Mouse (Mus musculus) spleen, postnatal 10 days (tissue): ENCODE data around the gene Sftpd.

Experiments
- DNase-seq, 2 experiments: peaks; one replicate each; pipeline ENCODE4 v3.0.0; 2021 to 2022; ENCODE audit warnings: low spot score in 2 of 2

Gene Sftpd

DNA sequence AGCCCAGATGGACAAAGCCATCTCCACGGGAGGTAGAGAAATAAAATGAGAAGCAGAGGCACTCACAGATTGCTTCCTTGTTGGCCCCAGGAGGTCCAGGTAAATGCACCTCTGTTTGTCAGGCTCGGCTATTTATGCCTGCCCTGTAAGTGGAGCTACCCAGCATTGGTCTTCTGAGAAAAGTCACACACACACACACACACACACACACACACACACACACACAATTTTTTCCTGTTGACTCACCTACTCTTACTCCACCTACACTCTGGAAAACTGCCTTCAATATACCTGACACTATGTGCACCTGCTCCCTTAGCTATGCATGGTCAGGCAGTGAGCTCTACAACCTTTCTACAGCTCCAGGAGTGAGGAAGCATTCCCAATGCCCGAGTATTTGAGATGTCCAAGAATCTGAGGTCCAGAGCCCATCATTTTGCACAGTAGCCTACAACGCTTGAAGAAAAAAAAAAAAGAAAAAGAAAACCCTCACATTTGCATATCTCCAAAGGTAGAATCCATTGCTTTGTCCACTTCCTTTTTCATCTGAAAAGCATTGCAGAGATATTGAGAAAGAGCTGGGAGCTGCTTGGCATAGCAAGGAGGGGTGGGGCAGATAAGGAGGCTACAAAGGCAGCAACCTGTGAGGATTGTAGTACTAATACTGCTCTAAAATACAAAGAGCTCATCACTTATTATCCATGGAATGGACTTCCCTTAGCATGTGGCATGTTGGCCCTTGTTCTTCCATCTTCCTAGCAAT lies at the start of gene Sftpd:
TSS of gene Sftpd (minus strand) at position 91 of the 763 bp plus-strand sequence.
- no peak for DNase-seq

DNA sequence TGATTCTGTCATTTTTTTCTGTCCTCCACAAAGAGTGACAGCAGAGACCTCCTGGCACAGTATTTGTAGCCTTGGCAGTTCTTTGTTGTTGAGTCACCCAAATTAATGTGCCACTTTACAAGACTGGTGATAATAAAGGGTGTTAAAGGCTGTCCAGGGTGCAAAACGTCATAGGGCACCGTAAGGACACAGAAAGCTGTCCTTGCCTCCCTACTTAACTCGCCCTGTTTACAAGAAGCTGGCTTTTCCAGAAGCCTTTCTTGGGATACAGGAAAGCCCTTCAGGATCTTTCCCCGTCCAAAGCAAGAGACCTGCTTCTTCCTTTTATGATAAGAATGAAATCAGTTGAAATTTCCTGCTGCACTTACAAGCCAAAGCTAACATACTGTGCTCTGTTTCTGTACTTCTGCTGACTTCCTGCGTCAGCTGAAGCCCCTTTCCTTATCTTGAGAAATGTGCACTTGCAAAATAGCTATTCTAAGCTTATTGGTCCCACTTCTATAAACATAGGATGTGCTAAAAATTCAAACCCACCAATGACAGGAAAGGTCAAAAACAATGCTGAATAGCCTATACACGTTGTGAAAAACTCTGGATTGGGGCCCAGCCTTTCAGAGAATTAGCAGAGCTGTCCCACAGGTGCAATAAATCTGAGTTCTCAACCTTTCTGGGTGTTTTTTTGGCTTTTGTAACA lies 13.2 kb upstream of the Sftpd start:
- DNase-seq, result no peak

DNA sequence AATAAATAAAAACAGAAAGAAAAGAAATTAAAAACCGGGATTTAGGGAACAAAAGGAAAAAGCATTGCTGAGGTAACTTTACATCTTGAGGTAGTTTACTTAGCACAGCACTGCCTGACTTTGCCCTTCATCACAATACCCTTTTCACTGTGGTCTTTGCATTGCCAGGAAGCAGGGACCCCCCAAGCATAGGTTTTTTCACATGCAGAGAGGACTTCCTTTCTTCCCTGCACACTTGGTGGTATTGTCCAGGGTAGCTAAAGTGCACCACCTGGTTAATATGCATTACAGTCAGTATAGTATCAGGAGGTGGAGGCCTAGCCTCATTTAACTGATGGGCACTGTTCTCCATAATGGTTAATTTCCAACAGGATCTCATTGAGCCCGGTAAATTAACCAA lies 4.5 kb upstream of the Sftpd start:
- DNase-seq, result no peak

DNA sequence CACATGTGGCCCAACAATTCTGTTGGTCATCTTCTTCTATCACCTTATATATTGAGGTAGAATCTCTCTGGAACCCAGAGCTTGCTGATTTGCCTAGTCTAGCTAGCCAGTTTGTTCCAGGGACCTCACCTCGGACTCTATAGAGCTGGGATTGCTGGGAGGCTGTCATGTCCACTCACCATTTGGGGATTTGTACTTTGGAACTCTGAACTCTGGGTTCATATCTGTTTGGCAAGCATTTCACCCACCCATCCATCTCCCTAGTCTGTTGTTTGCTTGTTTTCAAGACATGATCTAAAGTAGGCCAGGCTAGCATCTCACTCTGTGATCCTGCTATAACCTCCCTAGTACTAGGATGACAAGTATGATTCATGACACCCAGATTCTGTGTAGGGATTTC lies 10.1 kb downstream of the Sftpd start:
- no peak for DNase-seq

DNA sequence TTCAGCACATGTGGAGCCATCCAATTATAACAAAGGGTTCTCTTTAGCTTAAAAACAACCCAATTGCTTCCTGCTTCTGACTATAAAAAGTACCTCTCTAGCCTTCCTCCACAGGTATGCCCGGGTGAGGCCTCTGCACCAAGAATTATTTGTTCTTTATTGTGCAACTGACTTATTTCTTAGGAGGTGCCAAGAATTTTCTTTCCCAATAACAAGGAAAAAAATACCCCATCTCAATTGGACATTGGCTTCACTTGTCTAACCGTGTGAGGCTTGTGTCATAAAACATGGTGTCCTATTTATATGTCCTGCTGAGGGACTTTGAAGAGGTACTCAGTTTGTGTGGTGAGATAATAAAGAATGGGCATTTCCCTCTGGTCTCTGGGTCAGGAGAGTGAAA lies 14.4 kb downstream of the Sftpd start:
- DNase-seq, result no peak

DNA sequence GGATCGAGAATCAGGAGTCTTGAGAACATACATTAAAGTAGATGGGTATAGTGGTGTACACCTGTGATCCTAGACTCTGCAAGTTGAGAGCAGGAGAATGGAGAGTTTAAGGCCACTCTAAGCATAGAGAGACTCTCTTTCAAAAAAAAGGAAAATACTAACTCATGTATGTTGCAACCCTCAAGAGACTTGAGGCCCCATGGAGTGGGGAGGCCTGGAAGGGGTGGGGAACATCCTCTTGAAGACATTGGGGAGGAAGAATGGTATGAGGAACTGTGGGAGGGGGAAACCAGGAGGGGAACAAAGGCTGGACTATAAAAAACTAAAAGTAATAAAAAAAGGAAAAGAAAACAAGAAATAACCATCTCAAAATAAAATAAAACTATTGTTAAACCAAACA lies 16.4 kb downstream of the Sftpd start:
- DNase-seq, result no peak

DNA sequence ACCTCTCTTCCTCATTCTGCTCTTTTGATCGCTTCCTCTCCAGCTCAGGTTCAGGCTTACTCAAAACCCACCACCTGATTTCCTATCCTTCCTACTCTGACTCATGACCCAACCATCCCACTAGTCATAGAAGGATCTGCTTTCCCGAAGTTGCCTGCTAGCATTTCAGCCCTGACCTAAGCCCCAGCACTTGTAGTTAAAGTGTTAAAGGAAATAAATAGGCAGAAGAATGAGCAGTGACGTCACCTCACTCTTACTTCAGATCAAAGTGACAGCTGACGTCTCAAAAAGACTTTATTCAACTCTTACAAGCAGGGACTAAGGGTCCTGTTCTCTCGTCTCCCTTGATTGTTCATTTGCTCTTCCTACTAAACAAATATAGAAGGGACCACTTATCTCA lies 17.7 kb downstream of the Sftpd start:
- DNase-seq, result no peak

DNA sequence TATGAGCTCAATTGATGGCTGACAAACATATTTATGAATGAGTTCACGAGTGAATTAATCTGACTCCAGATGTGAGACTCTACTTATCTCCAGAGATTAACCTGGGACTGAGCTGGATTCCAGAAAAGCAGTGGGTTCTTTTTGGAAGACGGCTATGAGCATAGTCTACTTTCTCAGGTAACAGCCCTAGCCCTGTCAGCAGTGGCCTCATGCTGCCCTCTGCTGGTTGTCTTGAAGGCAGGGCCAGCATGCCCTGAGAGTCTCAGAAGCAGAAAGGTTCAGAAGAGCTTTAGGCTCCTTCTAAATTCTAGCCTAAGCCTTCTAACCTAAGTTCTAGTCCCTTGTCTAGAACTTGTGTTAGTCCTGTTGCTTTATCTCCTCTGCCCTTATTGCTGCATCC lies 22.3 kb downstream of the Sftpd start:
- DNase-seq, result peak in 1 of 2 experiments; percentile 20

DNA sequence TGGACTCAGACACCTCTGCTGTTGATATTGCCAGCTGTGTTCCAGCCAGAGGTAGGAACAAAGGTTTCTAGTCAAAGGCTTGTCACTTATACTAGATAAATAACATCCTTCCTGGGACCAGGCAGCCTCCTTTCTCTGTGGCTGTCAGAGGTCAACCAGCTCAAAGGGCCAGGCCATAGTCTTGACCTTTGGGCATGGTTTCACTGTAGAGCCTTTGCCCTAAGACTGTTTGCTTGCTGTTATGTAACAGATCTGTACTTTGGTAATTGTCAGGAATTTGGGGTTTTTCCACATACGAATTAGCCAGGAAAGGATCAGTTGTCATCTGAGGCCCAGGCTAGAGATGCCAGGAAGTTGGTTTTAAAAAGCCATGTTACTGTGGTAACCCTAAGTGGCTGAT lies 24.2 kb downstream of the Sftpd start:
- no peak for DNase-seq

DNA sequence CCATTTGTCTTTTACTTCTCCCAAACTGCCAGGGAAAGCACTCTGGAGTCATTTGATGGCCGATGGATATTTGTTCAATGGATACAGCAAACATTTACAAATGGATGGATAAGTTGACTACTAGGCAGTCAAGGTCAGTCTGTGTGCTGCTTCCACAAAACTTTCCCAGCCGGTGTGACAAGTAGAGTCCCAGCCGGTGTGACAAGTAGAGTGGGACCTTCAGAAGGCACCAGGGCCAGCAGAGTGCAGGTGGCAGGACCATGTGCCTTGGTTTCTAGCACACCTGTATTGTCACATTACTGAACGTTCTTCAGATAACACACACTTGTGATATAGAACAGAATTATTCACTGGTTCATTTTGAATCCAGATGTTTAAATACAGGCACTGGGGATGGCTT lies 24.9 kb downstream of the Sftpd start:
- DNase-seq, result no peak

DNA sequence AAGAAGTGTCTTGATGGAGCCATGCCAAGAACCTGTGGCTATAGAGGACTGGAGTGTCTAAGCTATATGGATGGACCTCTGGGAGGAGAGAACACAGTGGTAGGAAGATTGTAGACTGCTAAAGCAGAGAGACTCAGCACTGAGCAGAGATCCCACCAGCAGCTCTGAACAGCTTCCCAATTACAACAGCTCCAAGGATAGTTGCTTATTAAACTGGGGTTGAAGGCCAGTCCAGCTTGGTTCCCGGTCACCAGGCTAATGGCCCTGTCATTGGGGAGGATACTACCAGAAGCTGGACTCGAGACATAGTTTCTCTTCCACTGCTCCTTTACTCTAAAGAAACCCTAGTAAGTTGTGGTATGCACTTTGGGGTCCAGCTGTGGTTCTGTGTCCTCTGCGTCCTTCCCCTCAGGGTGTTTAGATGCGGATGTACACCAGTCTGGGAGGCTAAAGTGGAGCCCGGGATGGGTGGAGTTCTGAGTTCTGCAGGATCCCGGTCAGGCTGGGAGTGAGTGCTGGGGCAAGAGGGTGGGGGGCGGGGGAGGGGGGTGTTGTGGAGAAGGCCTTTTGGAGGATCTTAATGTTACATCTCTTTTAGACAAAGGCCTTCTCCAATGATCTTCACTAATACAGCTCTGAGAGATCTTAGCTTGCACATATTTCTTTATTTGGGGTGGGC lies 33.6 kb downstream of the Sftpd start, which contains the start of gene Mbl1:
TSS of gene Mbl1 (plus strand) at position 239 of the 679 bp plus-strand sequence.
- no peak for DNase-seq

DNA sequence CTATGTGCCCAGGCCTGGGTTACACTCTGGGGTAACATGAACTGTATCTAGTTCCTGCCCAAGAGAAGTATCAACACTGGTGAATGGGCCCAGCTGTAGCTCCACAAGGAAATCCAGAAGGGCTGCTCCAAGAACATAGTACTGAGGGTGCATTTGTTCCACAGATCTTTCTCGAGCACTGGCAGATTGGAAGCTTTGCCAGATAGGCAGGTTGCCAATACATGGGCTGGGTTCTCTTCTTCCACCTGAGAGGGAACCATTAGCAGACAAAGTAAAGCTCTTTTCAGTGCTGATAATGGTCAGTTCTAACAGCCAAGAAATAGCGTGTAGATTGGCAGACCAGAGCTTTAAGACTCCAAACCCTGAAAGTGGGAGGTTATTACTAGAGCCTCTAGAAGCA lies 37.6 kb downstream of the Sftpd start:
- no peak for DNase-seq

DNA sequence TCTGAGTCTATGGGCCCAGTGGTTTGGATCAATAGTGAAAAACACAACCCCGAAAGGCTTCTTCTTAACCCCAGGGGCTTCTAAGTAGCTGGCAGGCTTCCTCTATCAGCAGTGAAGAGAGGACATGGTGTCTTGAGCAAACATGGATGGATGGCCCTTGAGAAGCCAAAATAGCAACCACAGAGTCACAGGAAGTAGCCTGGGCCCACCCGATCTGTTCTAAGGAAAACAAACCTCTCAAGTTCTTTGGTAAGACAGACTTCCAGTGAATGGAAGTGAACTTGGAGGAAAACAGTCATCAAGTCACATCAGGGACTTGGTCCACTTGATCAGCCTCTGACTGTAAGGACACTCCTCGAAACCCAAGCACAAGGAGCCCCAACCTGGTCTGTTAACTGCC lies 38.0 kb downstream of the Sftpd start:
- DNase-seq, result no peak

DNA sequence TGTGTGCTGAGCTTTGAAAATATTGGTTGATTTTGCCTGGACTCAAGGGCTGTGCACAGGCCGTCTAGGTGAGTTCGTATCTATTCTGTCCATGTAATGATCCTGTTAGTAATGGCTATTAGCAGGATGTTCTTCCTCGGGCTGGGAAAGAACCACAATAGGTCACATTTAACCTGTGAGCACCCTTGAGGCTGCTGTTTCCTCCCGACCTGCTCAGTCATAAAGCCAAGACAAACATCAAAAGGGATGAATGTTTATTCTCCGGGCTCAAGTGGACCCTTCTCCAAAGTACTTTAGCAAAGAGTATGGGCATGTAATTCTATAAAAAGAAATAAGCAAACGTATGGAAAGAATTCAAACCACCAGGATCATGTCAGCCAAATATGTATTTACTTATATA lies 38.9 kb downstream of the Sftpd start:
- no peak for DNase-seq

DNA sequence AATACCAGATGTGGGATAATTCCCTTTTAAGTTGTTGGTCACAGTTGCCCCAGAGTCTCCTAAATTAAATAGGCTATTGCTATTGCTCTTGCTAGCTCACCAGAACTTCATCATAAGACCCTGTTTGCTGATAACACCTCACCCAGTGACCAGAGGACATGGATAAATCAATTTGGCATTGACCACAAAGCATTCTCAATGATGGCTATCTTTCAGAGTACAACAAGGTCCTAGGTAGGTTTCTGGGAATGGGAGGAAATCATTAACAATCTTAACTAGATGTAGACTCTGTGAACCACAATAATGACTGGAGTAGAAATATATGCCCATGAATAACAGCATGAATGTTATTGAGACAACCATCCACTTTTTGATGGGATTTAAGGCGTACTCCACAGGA lies 44.3 kb downstream of the Sftpd start:
- DNase-seq, result no peak

DNA sequence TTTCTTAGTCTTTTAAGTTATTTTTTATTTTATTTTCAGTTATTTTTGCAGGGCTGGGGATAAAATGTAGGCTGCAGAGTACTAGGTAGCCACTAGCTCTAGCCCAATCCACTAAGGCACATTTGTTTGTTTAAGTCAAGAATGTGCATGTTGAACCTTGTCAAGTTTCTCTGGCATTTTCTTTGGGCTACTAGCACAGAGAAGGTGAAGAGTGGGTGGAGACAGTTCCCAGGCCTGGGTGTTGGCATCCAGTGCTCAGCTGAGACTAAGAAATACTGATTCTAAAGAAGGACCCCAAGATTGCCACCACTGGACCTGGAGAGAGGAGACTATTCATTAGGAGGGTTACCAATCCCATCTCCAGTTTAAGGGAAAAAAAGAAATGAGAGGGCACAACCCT lies 47.9 kb downstream of the Sftpd start:
- no peak for DNase-seq

DNA sequence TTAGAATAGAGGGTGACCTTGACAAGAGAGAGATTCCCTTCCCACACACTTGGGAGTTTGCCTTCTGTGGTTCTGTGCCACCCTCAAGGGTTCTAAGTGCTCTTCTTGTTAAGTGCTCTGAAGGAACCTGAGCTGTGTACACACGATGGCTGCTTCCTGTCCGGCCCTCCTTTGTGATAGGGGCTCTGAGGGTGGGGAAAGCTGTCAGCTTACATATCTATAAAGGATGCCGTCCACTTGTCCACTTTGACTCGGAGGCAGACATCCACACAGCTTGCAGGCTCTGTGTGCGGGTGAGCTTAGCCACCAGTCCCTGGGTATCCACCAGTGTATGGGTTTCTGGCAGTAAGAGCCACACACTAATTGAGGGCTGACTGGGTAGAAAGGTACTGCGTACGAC lies 53.4 kb downstream of the Sftpd start, which contains the start of gene Sftpa1:
TSS of gene Sftpa1 (plus strand) at position 243 of the 400 bp plus-strand sequence.
- no peak for DNase-seq

DNA sequence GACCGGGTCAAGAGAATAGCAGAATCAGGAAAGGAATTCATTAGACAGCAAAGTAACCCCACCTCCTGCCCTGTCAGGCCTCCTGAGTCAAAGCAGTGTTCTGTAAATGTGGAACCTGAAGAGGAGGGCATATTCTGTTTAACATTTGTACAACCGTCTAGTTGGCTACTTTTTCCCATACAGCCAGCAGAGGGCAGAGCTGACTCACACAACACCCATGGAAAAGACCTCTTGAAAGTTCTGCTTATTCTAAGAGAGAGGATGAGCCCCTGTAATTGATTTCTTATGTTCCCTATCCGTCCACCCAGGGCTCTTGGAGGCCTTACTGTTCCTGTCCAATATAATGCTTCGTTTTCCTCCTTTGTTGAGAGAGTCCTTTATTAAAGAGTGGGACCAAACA lies 57.0 kb downstream of the Sftpd start:
- DNase-seq, result no peak

DNA sequence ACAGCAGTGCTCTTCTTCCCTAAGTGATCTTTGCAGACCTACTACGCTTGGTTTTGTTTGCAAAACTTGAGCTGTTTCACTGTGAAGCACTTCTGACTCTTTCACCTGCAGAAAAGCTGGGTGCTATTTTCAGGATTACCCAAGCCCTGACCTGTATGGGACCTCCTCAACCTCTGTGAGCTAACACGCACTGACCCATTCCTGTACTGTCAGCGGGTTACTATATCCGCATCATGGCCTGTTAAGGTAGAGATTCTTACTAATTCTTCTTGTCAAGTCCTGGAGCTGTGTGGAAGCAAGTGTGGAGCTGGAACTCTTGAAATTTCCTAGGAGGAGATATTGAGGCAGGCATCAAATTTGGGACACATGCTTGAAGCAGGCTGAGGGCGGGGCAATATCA lies 60.3 kb downstream of the Sftpd start:
- DNase-seq, result no peak
